Mouse (Mus musculus): Measurements from ENCODE around the gene Btg1. TPM values are rescaled to one million over a fixed set of nuclear protein-coding genes. Genes with fewer than 3 reads are reported as not detected.

Btg1 gene
- total RNA-seq, 2 experiments from 2014 or later = 46.8 to 48.7 TPM

- intact Hi-C loops (cut with DNase I) = no loop called here
- DNase-seq = no peak
Measured at GRCm38 (mm10) chr10:96609356-96610345, 7.2 kb upstream of the Btg1 start.

DNA sequence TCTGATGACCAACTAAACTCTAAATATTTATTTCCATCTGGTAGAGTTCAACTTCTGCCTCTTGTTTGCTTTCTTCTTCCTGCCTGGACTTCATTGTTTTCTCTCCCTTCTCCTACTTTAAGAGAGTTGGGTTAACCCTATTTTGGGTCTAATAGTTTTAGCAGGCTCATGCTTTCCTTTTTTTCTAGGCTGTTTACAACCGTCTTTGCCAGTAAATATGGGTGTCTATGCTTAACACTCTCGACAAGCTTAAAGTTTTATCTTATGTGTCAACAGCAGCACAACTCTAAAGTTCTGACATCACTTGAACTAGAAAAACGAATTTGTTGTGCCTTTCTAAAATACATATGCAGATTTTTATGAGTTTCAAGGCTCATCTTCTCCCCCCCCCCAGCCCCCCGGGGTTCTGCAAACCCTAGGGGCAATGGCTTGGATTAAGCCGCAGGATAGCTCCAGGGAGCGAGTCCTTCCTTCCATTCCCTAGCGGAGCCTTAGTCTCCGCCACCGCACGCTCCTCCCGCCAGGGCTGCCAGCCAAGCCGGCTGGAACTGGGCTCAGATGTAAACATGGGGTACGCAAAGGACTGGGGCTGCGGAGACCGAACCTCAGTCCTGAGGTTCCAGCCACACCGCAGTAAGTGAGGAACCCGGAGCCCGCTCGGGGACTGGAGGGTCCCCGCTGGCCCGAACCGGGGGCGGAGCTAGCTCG, 651 bp upstream of the Btg1 start:
- DNase-seq = no peak
- intact Hi-C loops (cut with DNase I) = loop anchor here (5.0 kb wide), 1 partner anchor 696 kb away; no protein-coding TSS in a partner anchor

DNA sequence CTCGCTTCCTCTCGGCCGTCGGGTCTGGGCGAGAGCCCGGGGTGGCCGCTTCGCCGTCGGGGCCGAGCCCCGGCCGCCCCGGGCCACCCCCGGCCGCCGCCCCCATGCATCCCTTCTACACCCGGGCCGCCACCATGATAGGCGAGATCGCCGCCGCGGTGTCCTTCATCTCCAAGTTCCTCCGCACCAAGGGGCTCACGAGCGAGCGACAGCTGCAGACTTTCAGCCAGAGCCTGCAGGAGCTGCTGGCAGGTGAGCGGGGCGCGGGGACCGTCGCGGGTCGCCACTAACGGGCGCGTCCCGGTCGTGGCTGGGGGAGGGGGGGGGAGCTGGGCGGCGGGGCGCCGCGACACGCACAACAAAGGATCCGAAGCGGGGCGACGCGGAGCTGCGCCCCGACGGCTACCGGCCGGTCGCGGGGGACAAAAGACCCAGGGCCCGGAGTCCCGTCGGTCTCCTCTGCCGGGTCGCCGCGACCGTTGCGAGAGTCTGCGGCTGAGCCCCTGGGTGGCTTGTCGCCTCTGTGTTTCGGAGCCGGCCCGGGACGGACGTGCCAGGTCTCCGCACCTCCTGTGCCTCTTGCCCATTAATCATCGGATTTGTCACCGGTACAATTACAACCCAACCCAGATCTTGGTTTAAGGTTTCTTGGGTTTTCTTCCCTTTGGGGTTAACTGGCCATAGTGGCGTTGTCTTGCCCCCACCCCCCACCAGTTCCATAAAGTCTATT, 580 bp downstream of the Btg1 start:
- intact Hi-C loops (cut with DNase I) = loop anchor here (5.0 kb wide), 1 partner anchor 695 kb away; no protein-coding TSS in a partner anchor
- peak; percentile 48 for DNase-seq

DNA sequence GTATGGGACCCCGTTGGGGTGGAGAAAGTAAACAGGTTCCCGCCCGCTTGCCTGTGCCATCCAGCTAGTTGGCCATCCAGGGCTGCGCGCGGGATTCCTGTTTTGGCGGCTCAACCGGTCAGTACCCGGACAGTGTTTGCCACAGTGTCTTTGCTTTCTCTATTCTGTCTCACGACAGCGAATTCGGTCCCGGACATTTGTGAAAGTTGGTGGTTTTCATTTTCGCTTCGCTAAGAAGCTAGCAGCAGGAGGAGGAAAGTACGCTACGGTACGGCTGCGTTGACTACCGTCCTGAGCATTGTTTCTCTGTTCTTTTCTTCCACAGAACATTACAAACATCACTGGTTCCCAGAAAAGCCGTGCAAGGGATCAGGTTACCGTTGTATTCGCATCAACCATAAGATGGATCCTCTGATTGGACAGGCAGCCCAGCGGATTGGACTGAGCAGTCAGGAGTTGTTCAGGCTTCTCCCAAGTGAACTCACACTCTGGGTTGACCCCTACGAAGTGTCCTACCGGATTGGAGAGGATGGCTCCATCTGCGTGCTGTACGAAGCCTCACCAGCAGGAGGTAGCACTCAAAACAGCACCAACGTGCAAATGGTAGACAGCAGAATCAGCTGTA, 1.3 kb downstream of the Btg1 start:
- peak; percentile 73 for DNase-seq
- intact Hi-C loops (cut with DNase I) = loop anchor here (5.0 kb wide), 1 partner anchor 694 kb away; no protein-coding TSS in a partner anchor

GRCm38 (mm10) chr10:96619951-96620889, 3.4 kb downstream of the Btg1 start:
- intact Hi-C loops (cut with DNase I) = loop anchor here (5.0 to 10.0 kb wide), 5 partner anchors 105 to 1075 kb away; partner anchors contain the start of gene Ccer1
- no peak for DNase-seq

- no peak for DNase-seq
- intact Hi-C loops (cut with DNase I) = loop anchor here (5.0 to 10.0 kb wide), 4 partner anchors 104 to 1074 kb away; partner anchors contain the start of gene Ccer1
Measured at GRCm38 (mm10) chr10:96620890-96621271, 4.1 kb downstream of the Btg1 start.

- no peak for DNase-seq
- intact Hi-C loops (cut with DNase I) = loop anchor here (5.0 to 10.0 kb wide), 4 partner anchors 103 to 1073 kb away; partner anchors contain the start of gene Ccer1
Measured at GRCm38 (mm10) chr10:96621361-96621945, 4.6 kb downstream of the Btg1 start.

GRCm38 (mm10) chr10:96621980-96622645, 5.3 kb downstream of the Btg1 start:
- no peak for DNase-seq
- intact Hi-C loops (cut with DNase I) = loop anchor here (5.0 to 10.0 kb wide), 4 partner anchors 103 to 1073 kb away; partner anchors contain the start of gene Ccer1

- intact Hi-C loops (cut with DNase I) = loop anchor here (5.0 to 10.0 kb wide), 4 partner anchors 102 to 1072 kb away; partner anchors contain the start of gene Ccer1
- peak; percentile 21 for DNase-seq
Measured at GRCm38 (mm10) chr10:96622761-96623632, 6.2 kb downstream of the Btg1 start.

DNA sequence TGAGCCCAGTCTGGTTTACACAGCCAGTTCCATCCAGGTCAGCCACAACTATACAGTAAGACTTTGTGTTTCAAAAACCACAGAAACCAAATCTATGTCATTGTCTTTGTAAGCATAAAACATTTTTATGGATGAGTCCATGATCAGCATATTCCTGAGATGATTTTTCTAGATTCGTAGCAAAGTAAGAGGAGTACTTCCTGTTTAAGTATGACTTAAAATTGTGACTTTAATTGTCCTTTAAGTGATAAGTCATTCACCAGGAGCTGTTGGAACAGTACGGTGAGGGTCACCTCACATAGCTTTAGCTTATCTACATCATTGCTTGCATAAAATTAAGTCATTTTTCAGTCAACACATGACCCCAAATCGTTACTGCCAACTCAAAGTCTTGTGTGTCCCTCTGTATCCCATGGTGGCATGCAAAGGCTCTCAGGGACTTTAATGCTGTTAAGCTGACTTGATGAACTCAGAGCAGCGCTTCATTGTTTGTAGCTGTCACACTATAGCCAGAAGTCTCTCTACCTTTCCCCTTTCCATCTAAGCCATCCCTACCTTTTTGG, 6.9 kb downstream of the Btg1 start:
- intact Hi-C loops (cut with DNase I) = loop anchor here (5.0 to 10.0 kb wide), 4 partner anchors 101 to 1071 kb away; partner anchors contain the start of gene Ccer1
- DNase-seq = no peak

GRCm38 (mm10) chr10:96624406-96624805, 7.6 kb downstream of the Btg1 start:
- DNase-seq = no peak
- intact Hi-C loops (cut with DNase I) = loop anchor here (5.0 to 10.0 kb wide), 4 partner anchors 100 to 1070 kb away; partner anchors contain the start of gene Ccer1

- no peak for DNase-seq
- intact Hi-C loops (cut with DNase I) = loop anchor here (10.0 kb wide), 3 partner anchors 100 to 1070 kb away; partner anchors contain the start of gene Ccer1
Measured at GRCm38 (mm10) chr10:96625061-96625460, 8.3 kb downstream of the Btg1 start.

- intact Hi-C loops (cut with DNase I) = loop anchor here (10.0 kb wide), 3 partner anchors 99 to 1069 kb away; partner anchors contain the start of gene Ccer1
- no peak for DNase-seq
Measured at GRCm38 (mm10) chr10:96625682-96626081, 8.9 kb downstream of the Btg1 start.

GRCm38 (mm10) chr10:96626120-96626750, 9.4 kb downstream of the Btg1 start:
- intact Hi-C loops (cut with DNase I) = loop anchor here (10.0 kb wide), 3 partner anchors 99 to 1069 kb away; partner anchors contain the start of gene Ccer1
- DNase-seq = no peak

- no peak for DNase-seq
- intact Hi-C loops (cut with DNase I) = loop anchor here (10.0 kb wide), 3 partner anchors 97 to 1067 kb away; partner anchors contain the start of gene Ccer1
Measured at GRCm38 (mm10) chr10:96627332-96627731, 10.5 kb downstream of the Btg1 start.
